Mouse (Mus musculus) lung, adult 2 months (tissue): ENCODE measurements around the gene Foxb1.

Experiments
- CTCF ChIP-seq: fragments of 200-500 bp; IDR thresholded peaks from 2 replicates; pipeline ENCODE4 v1.5.1; 2011; ENCODE audit warnings: mild to moderate bottlenecking, low read length, control low read depth; ENCODE audit not compliant: insufficient read depth
- POLR2A ChIP-seq: fragments of 200-500 bp; IDR thresholded peaks from 2 replicates; pipeline ENCODE4 v1.6.1; 2011; ENCODE audit warnings: low read depth, mild to moderate bottlenecking, control low read depth, low read length, borderline replicate concordance; ENCODE audit errors: extremely low read depth

DNA sequence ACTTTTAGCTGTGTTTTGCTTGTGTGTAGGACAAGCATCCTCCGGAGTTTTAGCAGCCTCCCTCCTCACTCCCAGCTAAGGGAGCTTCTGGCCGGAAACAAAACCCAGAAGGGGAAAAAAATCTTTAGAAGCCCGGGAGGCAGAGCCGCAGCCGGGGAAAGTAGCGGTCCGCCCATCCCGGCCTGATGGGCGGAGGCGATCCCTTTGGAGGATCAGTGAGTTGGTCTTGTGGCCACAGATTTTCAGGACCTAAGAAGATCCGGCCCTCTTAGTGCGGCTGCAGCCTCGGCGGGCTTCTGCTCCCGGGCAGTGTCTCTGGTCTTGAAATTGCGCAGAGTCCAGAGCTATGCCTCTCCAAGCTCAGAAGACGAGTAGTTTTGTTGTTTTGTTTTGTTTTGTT, 2.2 kb downstream of the Foxb1 start:
- TF ChIP-seq CTCF: no peak
- no peak for TF ChIP-seq POLR2A
